Mouse (Mus musculus) CH12.LX (cell line): ENCODE measurements at regions not wholly inside any gene's neighbourhood (a gene's known extent, or its start where the extent isn't known, plus 50 kb on each side); places are given as distances from the start of the nearest gene placed in this dataset.

ENCODE experiments used
- CTCF ChIP-seq, 2 experiments: IDR thresholded peaks in 1 of 2; conservative IDR thresholded peaks in 1 of 2; 2 replicates each; pipeline ENCODE4 v1.5.1; 2011 to 2012; ENCODE audit warnings: low read depth in 2 of 2, low read length in 2 of 2, improper control_type of control experiment in 1 of 2, inconsistent platforms in 1 of 2, mild to moderate bottlenecking in 1 of 2, moderate library complexity in 1 of 2
- EP300 ChIP-seq: IDR thresholded peaks from 2 replicates; pipeline ENCODE4 v1.6.1; 2011; ENCODE audit warnings: low read length, improper control_type of control experiment
- IRF4 ChIP-seq: IDR thresholded peaks from 2 replicates; pipeline ENCODE4 v1.6.1; 2014; ENCODE audit warnings: low read depth, mild to moderate bottlenecking, inconsistent platforms, low read length, improper control_type of control experiment
- JUND ChIP-seq: conservative IDR thresholded peaks from 2 replicates; pipeline ENCODE4 v1.6.1; 2011; ENCODE audit warnings: low read depth, low read length, improper control_type of control experiment
- MAZ ChIP-seq: IDR thresholded peaks from 2 replicates; pipeline ENCODE4 v1.6.1; 2012; ENCODE audit warnings: low read depth, mild to moderate bottlenecking, inconsistent platforms, low read length, improper control_type of control experiment, moderate library complexity
- POLR2AphosphoS2 ChIP-seq: IDR thresholded peaks from 2 replicates; pipeline ENCODE4 v1.6.1; 2011; ENCODE audit warnings: low read depth, low read length, improper control_type of control experiment
- RAD21 ChIP-seq: IDR thresholded peaks from 2 replicates; pipeline ENCODE4 v1.6.1; 2011; ENCODE audit warnings: low read depth, mild to moderate bottlenecking, low read length, improper control_type of control experiment, moderate library complexity
- SIN3A ChIP-seq: IDR thresholded peaks from 2 replicates; pipeline ENCODE4 v1.6.1; 2012; ENCODE audit warnings: low read length, improper control_type of control experiment, inconsistent platforms
- UBTF ChIP-seq: IDR thresholded peaks from 2 replicates; pipeline ENCODE4 v1.6.1; 2012; ENCODE audit warnings: low read depth, mild to moderate bottlenecking, inconsistent platforms, low read length, improper control_type of control experiment, moderate library complexity
- ZKSCAN1 ChIP-seq: IDR thresholded peaks from 2 replicates; pipeline ENCODE4 v1.6.1; 2012; ENCODE audit warnings: low read depth, inconsistent platforms, low read length, improper control_type of control experiment, borderline replicate concordance

DNA sequence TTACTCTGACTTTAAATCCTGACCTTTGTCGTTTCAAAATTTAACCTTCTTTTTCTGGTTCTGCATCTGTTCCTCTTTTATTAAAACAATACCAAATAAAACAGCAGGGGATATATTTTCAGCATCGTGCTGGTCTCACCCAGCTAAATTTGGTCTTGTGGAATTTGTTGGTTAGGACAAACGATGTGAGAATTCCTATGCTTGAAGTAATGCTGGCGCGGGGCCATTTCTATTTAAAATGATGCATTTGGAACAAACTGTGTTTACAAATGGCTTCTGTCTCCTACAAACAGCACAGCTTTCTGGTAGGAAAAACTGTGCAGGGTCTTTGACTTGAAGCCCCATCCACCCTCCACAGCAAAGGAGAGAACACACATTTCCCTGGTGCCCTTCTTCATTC is 96.3 kb upstream of the Tsc22d1 start:
- TF ChIP-seq UBTF (no peak), RAD21 (no peak), ZKSCAN1 (no peak), IRF4 (no peak), MAZ (no peak), EP300 (no peak), JUND (no peak), CTCF (conservative IDR thresholded peaks at IDR 0.05 in 1 of 2, IDR thresholded peaks at IDR 0.05 in 1 of 2; ENCODE audit: low read depth in 2 of 2, low read length in 2 of 2) (no peak), SIN3A (no peak), POLR2AphosphoS2 (no peak)
